Mouse (Mus musculus) E14TG2a.4 (cell line): ENCODE data around the gene Grb2.
A peak's percentile ranks its signal among the peaks of the same experiment; 100 is the strongest.

Experiments
- H3K27me3 ChIP-seq: 2 replicates; pipeline ENCODE4 v1.6.1; 2014; ENCODE audit warnings: low read length, control low read depth; ENCODE audit not compliant: insufficient read depth
- H3K36me3 ChIP-seq: 2 replicates; pipeline ENCODE4 v1.6.1; 2014; ENCODE audit warnings: low read length, control low read depth; ENCODE audit not compliant: insufficient read depth
- H3K4me1 ChIP-seq: replicated peaks from 2 replicates; pipeline ENCODE4 v1.6.1; 2014; ENCODE audit warnings: low read depth, low read length, control low read depth
- H3K4me3 ChIP-seq: replicated peaks from 2 replicates; pipeline ENCODE4 v1.5.1; 2014; ENCODE audit warnings: mild to moderate bottlenecking, low read length
- H3K9me3 ChIP-seq: 2 replicates; pipeline ENCODE4 v1.6.1; 2014; ENCODE audit warnings: low read length, control low read depth
- CTCF ChIP-seq: conservative IDR thresholded peaks from 2 replicates; pipeline ENCODE4 v1.5.1; 2014; ENCODE audit warnings: low read length
- NANOG ChIP-seq: IDR thresholded peaks from 2 replicates; pipeline ENCODE4 v1.6.1; 2014; ENCODE audit warnings: borderline replicate concordance, low read length, mixed read lengths
- POU5F1 ChIP-seq: IDR thresholded peaks from 2 replicates; pipeline ENCODE4 v1.6.1; 2014; ENCODE audit warnings: low read length, borderline replicate concordance

Gene Grb2

GRCm38 (mm10) chr11:115632862-115633261 lies 75.5 kb downstream of the Grb2 start:
- Histone ChIP-seq H3K9me3 (no peaks in the 10 kb centered on the region), H3K4me1 (peaks cover 73% of the 10 kb centered on the region), H3K4me3 (no peak overlapping the region), H3K27me3 (no peaks in the 10 kb centered on the region), H3K36me3 (no peaks in the 10 kb centered on the region)
- TF ChIP-seq NANOG (no peak), CTCF (no peak), POU5F1 (no peak)

- Histone ChIP-seq H3K4me1 (peaks cover 71% of the 10 kb centered on the region), H3K36me3 (no peaks in the 10 kb centered on the region), H3K27me3 (no peaks in the 10 kb centered on the region), H3K4me3 (peak overlapping the region; percentile 3; the same call in 1 of the 2 replicates), H3K9me3 (no peaks in the 10 kb centered on the region)
- TF ChIP-seq CTCF = no peak
- TF ChIP-seq POU5F1 = no peak
- TF ChIP-seq NANOG = no peak
Measured at GRCm38 (mm10) chr11:115632247-115632646, 76.2 kb downstream of the Grb2 start.

- H3K9me3 ChIP-seq = no peaks in the 10 kb centered on the region
- H3K4me3 ChIP-seq = peak overlapping the region; percentile 55
- H3K4me1 ChIP-seq = peaks cover 72% of the 10 kb centered on the region
- H3K27me3 ChIP-seq = no peaks in the 10 kb centered on the region
- no peaks in the 10 kb centered on the region for H3K36me3 ChIP-seq
- TF ChIP-seq CTCF (peak; percentile 75), NANOG (no peak), POU5F1 (no peak)
Measured at GRCm38 (mm10) chr11:115631505-115631890, 76.9 kb downstream of the Grb2 start.

- no peak for TF ChIP-seq NANOG
- no peak for TF ChIP-seq POU5F1
- TF ChIP-seq CTCF = no peak
- H3K9me3 ChIP-seq = no peaks in the 10 kb centered on the region
- no peaks in the 10 kb centered on the region for H3K27me3 ChIP-seq
- H3K36me3 ChIP-seq = peaks cover 5% of the 10 kb centered on the region
- H3K4me1 ChIP-seq = peaks cover 76% of the 10 kb centered on the region
- peak overlapping the region; percentile 55 for H3K4me3 ChIP-seq
Measured at GRCm38 (mm10) chr11:115630532-115631504, 77.6 kb downstream of the Grb2 start.

- H3K9me3 ChIP-seq = no peaks in the 10 kb centered on the region
- peaks cover 79% of the 10 kb centered on the region for H3K4me1 ChIP-seq
- H3K27me3 ChIP-seq = no peaks in the 10 kb centered on the region
- H3K36me3 ChIP-seq = peaks cover 14% of the 10 kb centered on the region
- TF ChIP-seq CTCF = no peak
- no peak for TF ChIP-seq POU5F1
- no peak for TF ChIP-seq NANOG
- peak overlapping the region; percentile 46; the same call in 1 of the 2 replicates for H3K4me3 ChIP-seq
Measured at GRCm38 (mm10) chr11:115629734-115630531, 78.5 kb downstream of the Grb2 start.

- H3K4me1 ChIP-seq = peaks cover 77% of the 10 kb centered on the region
Measured at GRCm38 (mm10) chr11:115628465-115629101, 79.8 kb downstream of the Grb2 start.

GRCm38 (mm10) chr11:115627705-115628464 lies 80.5 kb downstream of the Grb2 start, which contains the start of gene Slc25a19:
Gene Slc25a19, minus strand, starts transcription at chr11:115628295.
- H3K4me3 ChIP-seq = peak within 1 kb of the TSS; percentile 91
- TF ChIP-seq POU5F1 (no peak), CTCF (no peak), NANOG (no peak)

More at GRCm38 (mm10) chr11:115628465-115629101, 79.8 kb downstream of the Grb2 start:
- Histone ChIP-seq H3K36me3 (peaks cover 24% of the 10 kb centered on the region), H3K4me3 (peak overlapping the region; percentile 91), H3K9me3 (no peaks in the 10 kb centered on the region), H3K27me3 (no peaks in the 10 kb centered on the region)
- TF ChIP-seq CTCF = no peak

More at GRCm38 (mm10) chr11:115627705-115628464, 80.5 kb downstream of the Grb2 start, which contains the start of gene Slc25a19:
- H3K36me3 ChIP-seq = peaks cover 31% of the 10 kb centered on the region
- peaks cover 78% of the 10 kb centered on the region for H3K4me1 ChIP-seq
- no peaks in the 10 kb centered on the region for H3K27me3 ChIP-seq
- no peaks in the 10 kb centered on the region for H3K9me3 ChIP-seq
